Mouse (Mus musculus) bone marrow macrophage, adult 2 months (primary cell): ENCODE measurements around the gene Ptpn11.

Experiments
- CTCF ChIP-seq: IDR thresholded peaks from 2 replicates; pipeline ENCODE4 v1.5.1; 2012; ENCODE audit warnings: low read depth, mild to moderate bottlenecking, low read length, moderate library complexity
- POLR2A ChIP-seq: IDR thresholded peaks from 2 replicates; pipeline ENCODE4 v1.6.1; 2012; ENCODE audit warnings: mild to moderate bottlenecking, low read depth, low read length, borderline replicate concordance

DNA sequence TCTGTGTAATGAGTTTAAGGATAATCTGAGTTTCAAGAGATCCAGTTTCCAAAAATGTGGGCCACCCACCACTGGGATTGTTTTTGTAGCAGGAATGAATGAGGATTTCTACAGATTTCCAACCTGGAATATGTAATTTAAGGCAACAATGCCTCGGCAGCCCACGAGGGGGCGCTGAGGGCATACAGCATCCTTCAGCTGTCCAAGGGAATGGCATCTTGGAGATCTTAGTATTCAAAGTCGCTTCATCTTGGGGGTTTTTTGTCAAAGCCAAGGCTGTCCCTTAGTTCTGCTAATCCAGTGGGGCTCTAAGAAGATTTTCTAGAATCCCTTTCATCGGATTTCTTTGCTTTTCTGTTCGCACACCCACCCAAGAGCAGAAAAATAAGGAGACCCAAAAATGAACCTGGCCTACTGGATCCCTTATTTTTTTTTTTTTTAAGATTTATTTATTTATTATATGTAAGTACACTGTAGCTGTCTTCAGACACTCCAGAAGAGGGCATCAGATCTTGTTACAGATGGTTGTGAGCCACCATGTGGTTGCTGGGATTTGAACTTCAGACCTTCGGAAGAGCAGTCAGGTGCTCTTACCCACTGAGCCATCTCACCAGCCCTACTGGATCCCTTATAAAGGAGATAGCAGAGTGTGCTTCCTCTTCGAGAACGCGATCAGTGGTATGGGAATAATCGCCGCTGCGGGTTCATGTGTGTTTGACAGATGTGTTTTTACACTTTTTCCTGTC lies 24.4 kb upstream of the Ptpn11 start:
- TF ChIP-seq CTCF (peak; percentile 95), POLR2A (no peak)
